Mouse (Mus musculus) embryonic facial prominence, embryonic 12.5 days (tissue): ENCODE measurements at regions not wholly inside any gene's neighbourhood (a gene's known extent, or its start where the extent isn't known, plus 50 kb on each side); places are given as distances from the start of the nearest gene placed in this dataset.

Experiments
- ATAC-seq: fragments of 200-750 bp; cut with Nextera tagmentation; 2 replicates; pipeline ENCODE4 v1.8.0; 2017; ENCODE audit not compliant: insufficient number of reproducible peaks, insufficient read depth, low FRiP score, low TSS enrichment
- H3K27ac ChIP-seq: fragments of 300-500 bp; sonication (generic); 2 replicates; pipeline ENCODE4 v1.5.1; 2016; ENCODE audit warnings: mild to moderate bottlenecking
- H3K27me3 ChIP-seq: fragments of 300-500 bp; sonication (generic); 2 replicates; pipeline ENCODE4 v1.6.1; 2016; ENCODE audit warnings: mild to moderate bottlenecking, moderate library complexity
- H3K36me3 ChIP-seq: fragments of 300-500 bp; sonication (generic); 2 replicates; pipeline ENCODE4 v1.6.1; 2016; ENCODE audit warnings: mild to moderate bottlenecking
- H3K4me1 ChIP-seq: fragments of 300-500 bp; sonication (generic); 2 replicates; pipeline ENCODE4 v1.6.1; 2016
- H3K4me2 ChIP-seq: fragments of 300-500 bp; sonication (generic); replicated peaks from 2 replicates; pipeline ENCODE4 v1.6.1; 2016; ENCODE audit warnings: mild to moderate bottlenecking, moderate library complexity
- H3K4me3 ChIP-seq: fragments of 300-500 bp; sonication (generic); 2 replicates; pipeline ENCODE4 v1.5.1; 2016; ENCODE audit warnings: mild to moderate bottlenecking
- H3K9ac ChIP-seq: fragments of 300-500 bp; sonication (generic); 2 replicates; pipeline ENCODE4 v1.6.1; 2016; ENCODE audit warnings: mild to moderate bottlenecking, moderate library complexity
- H3K9me3 ChIP-seq: fragments of 300-500 bp; sonication (generic); 2 replicates; pipeline ENCODE4 v1.6.1; 2016; ENCODE audit warnings: mild to moderate bottlenecking, moderate library complexity
- WGBS: fragments of 180-500 bp; shearing (Covaris S2); methylation state at CpG from one replicate; pipeline ENCODE4 v1.1.7; 2016; 5-methylcytosine and 5-hydroxymethylcytosine counted together

GRCm38 (mm10) chr1:35764068-35764467 is 304.1 kb upstream of the Hs6st1 start:
- Histone ChIP-seq H3K4me2 (no peak overlapping the region), H3K9ac (no peak overlapping the region), H3K27ac (no peak overlapping the region), H3K4me1 (no peaks in the 10 kb centered on the region), H3K4me3 (no peak overlapping the region), H3K27me3 (no peaks in the 10 kb centered on the region), H3K36me3 (no peaks in the 10 kb centered on the region), H3K9me3 (no peaks in the 10 kb centered on the region)
- WGBS = 80% methylated on average over 1 of the region's 1 CpGs
- no peak for ATAC-seq

- Histone ChIP-seq H3K4me3 (no peak overlapping the region), H3K27me3 (no peaks in the 10 kb centered on the region), H3K4me2 (no peak overlapping the region), H3K36me3 (no peaks in the 10 kb centered on the region), H3K4me1 (no peaks in the 10 kb centered on the region), H3K27ac (no peak overlapping the region), H3K9me3 (no peaks in the 10 kb centered on the region), H3K9ac (no peak overlapping the region)
- ATAC-seq = no peak
- 81% methylated on average over 4 of the region's 4 CpGs for WGBS
These were observed 302.5 kb upstream of the Hs6st1 start for GRCm38 (mm10) chr1:35765692-35766091.

GRCm38 (mm10) chr1:35766271-35766670 is 301.9 kb upstream of the Hs6st1 start:
- H3K4me1 ChIP-seq = no peaks in the 10 kb centered on the region
- H3K27me3 ChIP-seq = no peaks in the 10 kb centered on the region
- no peaks in the 10 kb centered on the region for H3K36me3 ChIP-seq
- H3K4me3 ChIP-seq = no peak overlapping the region
- ATAC-seq = no peak
- no peaks in the 10 kb centered on the region for H3K9me3 ChIP-seq
- H3K9ac ChIP-seq = no peak overlapping the region
- 82% methylated on average over 5 of the region's 5 CpGs for WGBS
- no peak overlapping the region for H3K27ac ChIP-seq
- no peak overlapping the region for H3K4me2 ChIP-seq

- 78% methylated on average over 6 of the region's 6 CpGs for WGBS
- H3K4me1 ChIP-seq = no peaks in the 10 kb centered on the region
- no peak for ATAC-seq
- H3K4me2 ChIP-seq = no peak overlapping the region
- no peak overlapping the region for H3K9ac ChIP-seq
- no peaks in the 10 kb centered on the region for H3K36me3 ChIP-seq
- no peak overlapping the region for H3K4me3 ChIP-seq
- no peak overlapping the region for H3K27ac ChIP-seq
- H3K27me3 ChIP-seq = no peaks in the 10 kb centered on the region
- H3K9me3 ChIP-seq = no peaks in the 10 kb centered on the region
These were observed 295.6 kb upstream of the Hs6st1 start for GRCm38 (mm10) chr1:35772567-35772966.

- no peak for ATAC-seq
- H3K4me2 ChIP-seq = no peak overlapping the region
- H3K9me3 ChIP-seq = no peaks in the 10 kb centered on the region
- WGBS = 88% methylated on average over 2 of the region's 2 CpGs
- H3K27ac ChIP-seq = no peak overlapping the region
- no peak overlapping the region for H3K4me3 ChIP-seq
- no peaks in the 10 kb centered on the region for H3K4me1 ChIP-seq
- no peaks in the 10 kb centered on the region for H3K36me3 ChIP-seq
- H3K27me3 ChIP-seq = no peaks in the 10 kb centered on the region
- H3K9ac ChIP-seq = no peak overlapping the region
These were observed 293.6 kb upstream of the Hs6st1 start for GRCm38 (mm10) chr1:35774566-35774965.

GRCm38 (mm10) chr1:35782668-35783067 is 285.5 kb upstream of the Hs6st1 start:
- no peaks in the 10 kb centered on the region for H3K4me1 ChIP-seq
- no peaks in the 10 kb centered on the region for H3K9me3 ChIP-seq
- H3K9ac ChIP-seq = no peak overlapping the region
- no peak overlapping the region for H3K4me3 ChIP-seq
- H3K36me3 ChIP-seq = no peaks in the 10 kb centered on the region
- H3K27ac ChIP-seq = no peak overlapping the region
- WGBS = 76% methylated on average over 2 of the region's 2 CpGs
- no peaks in the 10 kb centered on the region; the same call in 1 of the 2 replicates for H3K27me3 ChIP-seq
- H3K4me2 ChIP-seq = no peak overlapping the region
- no peak for ATAC-seq

- Histone ChIP-seq H3K9ac (no peak overlapping the region), H3K4me3 (no peak overlapping the region), H3K27me3 (no peaks in the 10 kb centered on the region; the same call in 1 of the 2 replicates), H3K27ac (no peak overlapping the region), H3K9me3 (no peaks in the 10 kb centered on the region), H3K36me3 (no peaks in the 10 kb centered on the region), H3K4me1 (no peaks in the 10 kb centered on the region), H3K4me2 (no peak overlapping the region)
- no peak for ATAC-seq
- 78% methylated on average over 6 of the region's 6 CpGs for WGBS
These were observed 284.8 kb upstream of the Hs6st1 start for GRCm38 (mm10) chr1:35783427-35783826.

- H3K9me3 ChIP-seq = no peaks in the 10 kb centered on the region
- H3K4me2 ChIP-seq = no peak overlapping the region
- H3K4me1 ChIP-seq = no peaks in the 10 kb centered on the region
- no peaks in the 10 kb centered on the region for H3K36me3 ChIP-seq
- H3K27ac ChIP-seq = no peak overlapping the region
- H3K27me3 ChIP-seq = no peaks in the 10 kb centered on the region; the same call in 1 of the 2 replicates
- 96% methylated on average over 4 of the region's 4 CpGs for WGBS
- H3K4me3 ChIP-seq = no peak overlapping the region
- H3K9ac ChIP-seq = no peak overlapping the region
- no peak for ATAC-seq
These were observed 282.0 kb upstream of the Hs6st1 start for GRCm38 (mm10) chr1:35786241-35786640.

GRCm38 (mm10) chr1:35786668-35787213 is 281.5 kb upstream of the Hs6st1 start:
- Histone ChIP-seq H3K27ac (no peak overlapping the region), H3K9me3 (no peaks in the 10 kb centered on the region), H3K4me2 (no peak overlapping the region), H3K27me3 (no peaks in the 10 kb centered on the region; the same call in 1 of the 2 replicates), H3K4me1 (no peaks in the 10 kb centered on the region), H3K36me3 (no peaks in the 10 kb centered on the region), H3K4me3 (no peak overlapping the region), H3K9ac (no peak overlapping the region)
- WGBS = 81% methylated on average over 8 of the region's 8 CpGs
- ATAC-seq = no peak

GRCm38 (mm10) chr1:35797064-35797463 is 271.1 kb upstream of the Hs6st1 start:
- H3K4me3 ChIP-seq = no peak overlapping the region
- no peaks in the 10 kb centered on the region for H3K9me3 ChIP-seq
- 73% methylated on average over 2 of the region's 2 CpGs for WGBS

GRCm38 (mm10) chr1:35797526-35797925 is 270.7 kb upstream of the Hs6st1 start:
- Histone ChIP-seq H3K9me3 (no peaks in the 10 kb centered on the region), H3K27ac (no peak overlapping the region), H3K4me2 (no peak overlapping the region), H3K4me3 (no peak overlapping the region), H3K4me1 (no peaks in the 10 kb centered on the region), H3K36me3 (no peaks in the 10 kb centered on the region), H3K27me3 (no peaks in the 10 kb centered on the region), H3K9ac (no peak overlapping the region)
- no peak for ATAC-seq
- WGBS = 77% methylated on average over 2 of the region's 2 CpGs

More at GRCm38 (mm10) chr1:35797064-35797463, 271.1 kb upstream of the Hs6st1 start:
- H3K27ac ChIP-seq = no peak overlapping the region
- H3K36me3 ChIP-seq = no peaks in the 10 kb centered on the region
- H3K4me1 ChIP-seq = no peaks in the 10 kb centered on the region
- no peak overlapping the region for H3K9ac ChIP-seq
- no peaks in the 10 kb centered on the region for H3K27me3 ChIP-seq
- no peak overlapping the region for H3K4me2 ChIP-seq
- no peak for ATAC-seq

GRCm38 (mm10) chr1:35805546-35805945 is 262.7 kb upstream of the Hs6st1 start:
- H3K4me2 ChIP-seq = no peak overlapping the region
- no peaks in the 10 kb centered on the region for H3K4me1 ChIP-seq
- no peak overlapping the region for H3K4me3 ChIP-seq
- WGBS = 72% methylated on average over 3 of the region's 3 CpGs
- no peak overlapping the region for H3K9ac ChIP-seq
- H3K27ac ChIP-seq = peak overlapping the region; percentile 54; the same call in 1 of the 2 replicates
- no peak for ATAC-seq
- H3K9me3 ChIP-seq = no peaks in the 10 kb centered on the region
- H3K27me3 ChIP-seq = no peaks in the 10 kb centered on the region
- no peaks in the 10 kb centered on the region for H3K36me3 ChIP-seq
